Mouse (Mus musculus): ENCODE results near the gene Eme1. TPM values are rescaled to one million over a fixed set of nuclear protein-coding genes. Genes with fewer than 3 reads are reported as not detected.
"Not testable (repeated sequence)": the region's sequence is repeated elsewhere in the genome, so short reads cannot be mapped to it uniquely, and the experiment has no call there.

The Eme1 gene
- total RNA-seq, 1 experiment = 46.1 TPM

- in situ Hi-C loops (cut with MboI; ENCODE audit: low sequenced_read_pairs in 2 of 2, unreplicated experiment in 2 of 2) = no loop called here
- H3K27ac ChIP-seq (ENCODE audit: insufficient read depth, low read depth, low read length, poor library complexity, severe bottlenecking) = no peak overlapping the region
- no peak overlapping the region for H3K4me3 ChIP-seq (ENCODE audit: insufficient read depth in 1 of 2, low read depth in 1 of 2, low read length in 2 of 2, poor library complexity in 1 of 2, severe bottlenecking in 1 of 2)
- no peak for TF ChIP-seq ZNF384 (IDR thresholded peaks at IDR 0.05; ENCODE audit: low read depth, low read length)
- peak overlapping the region; percentile 7; the same call in 1 of the 2 replicates for H3K9ac ChIP-seq (ENCODE audit: insufficient read depth, low read depth, low read length, poor library complexity, severe bottlenecking)
- peaks cover 0 to 12% of the 10 kb centered on the region in 2 experiments; a peak in 2 of 4 replicates for H3K4me1 ChIP-seq (ENCODE audit: control insufficient read depth in 2 of 2, insufficient read depth in 2 of 2, low read length in 2 of 2, poor library complexity in 1 of 2)
- H3K36me3 ChIP-seq (ENCODE audit: control insufficient read depth, insufficient read depth, low read length, poor library complexity, severe bottlenecking) = no peaks in the 10 kb centered on the region
- no peak for DNase-seq (ENCODE audit: low read depth, low spot score)
- no peaks in the 10 kb centered on the region for H3K9me3 ChIP-seq (ENCODE audit: control insufficient read depth, insufficient read depth, low read depth, low read length)
Measured at GRCm38 (mm10) chr11:94697703-94698464, 44.1 kb upstream of the Eme1 start.

DNA sequence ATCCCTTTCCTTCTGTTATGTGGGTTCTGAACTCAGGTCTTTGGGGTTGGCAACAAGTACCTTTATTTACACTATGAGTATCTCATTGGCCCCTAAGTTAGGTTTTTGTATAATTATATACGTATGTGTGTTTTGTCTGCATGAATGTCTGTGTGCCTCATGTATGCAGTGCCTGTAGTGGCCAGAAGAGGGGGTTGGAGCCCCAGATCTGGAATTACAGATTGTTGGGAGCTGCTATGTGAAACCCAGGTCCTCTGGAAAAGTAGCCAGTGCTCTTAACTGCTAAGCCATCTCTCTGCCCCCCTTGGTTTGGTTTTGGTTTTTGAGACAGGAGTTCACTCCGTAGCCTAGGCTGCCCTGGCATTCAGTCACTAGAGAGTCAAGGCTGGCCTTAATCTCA lies 43.4 kb upstream of the Eme1 start:
- Histone ChIP-seq H3K9me3 (ENCODE audit: control insufficient read depth, insufficient read depth, low read depth, low read length) (no peaks in the 10 kb centered on the region), H3K9ac (ENCODE audit: insufficient read depth, low read depth, low read length, poor library complexity, severe bottlenecking) (no peak overlapping the region), H3K4me1 (ENCODE audit: control insufficient read depth in 2 of 2, insufficient read depth in 2 of 2, low read length in 2 of 2, poor library complexity in 1 of 2) (peaks cover 0 to 12% of the 10 kb centered on the region in 2 experiments; a peak in 2 of 4 replicates), H3K27ac (ENCODE audit: insufficient read depth, low read depth, low read length, poor library complexity, severe bottlenecking) (no peak overlapping the region), H3K4me3 (ENCODE audit: insufficient read depth in 1 of 2, low read depth in 1 of 2, low read length in 2 of 2, poor library complexity in 1 of 2, severe bottlenecking in 1 of 2) (no peak overlapping the region), H3K36me3 (ENCODE audit: control insufficient read depth, insufficient read depth, low read length, poor library complexity, severe bottlenecking) (no peaks in the 10 kb centered on the region)
- no peak for DNase-seq (ENCODE audit: low read depth, low spot score)
- TF ChIP-seq MAFK (IDR thresholded peaks at IDR 0.05; ENCODE audit: insufficient read depth, low read depth, low read length) (no peak), HCFC1 (IDR thresholded peaks at IDR 0.05; ENCODE audit: borderline replicate concordance, insufficient read depth, low read length) (no peak), ZC3H11A (IDR thresholded peaks at IDR 0.05; ENCODE audit: borderline replicate concordance, low read depth, low read length) (no peak), ZNF384 (IDR thresholded peaks at IDR 0.05; ENCODE audit: low read depth, low read length) (no peak), CHD2 (IDR thresholded peaks at IDR 0.05; ENCODE audit: low read depth, low read length) (no peak)
- in situ Hi-C loops (cut with MboI; ENCODE audit: low sequenced_read_pairs in 2 of 2, unreplicated experiment in 2 of 2) = no loop called here

GRCm38 (mm10) chr11:94695508-94695907 lies 41.7 kb upstream of the Eme1 start:
- Histone ChIP-seq H3K4me3 (ENCODE audit: insufficient read depth in 1 of 2, low read depth in 1 of 2, low read length in 2 of 2, poor library complexity in 1 of 2, severe bottlenecking in 1 of 2) (no peak overlapping the region), H3K27ac (ENCODE audit: insufficient read depth, low read depth, low read length, poor library complexity, severe bottlenecking) (no peak overlapping the region), H3K9ac (ENCODE audit: insufficient read depth, low read depth, low read length, poor library complexity, severe bottlenecking) (no peak overlapping the region), H3K9me3 (ENCODE audit: control insufficient read depth, insufficient read depth, low read depth, low read length) (no peaks in the 10 kb centered on the region), H3K36me3 (ENCODE audit: control insufficient read depth, insufficient read depth, low read length, poor library complexity, severe bottlenecking) (no peaks in the 10 kb centered on the region), H3K4me1 (ENCODE audit: control insufficient read depth in 2 of 2, insufficient read depth in 2 of 2, low read length in 2 of 2, poor library complexity in 1 of 2) (peaks cover 0 to 12% of the 10 kb centered on the region in 2 experiments; a peak in 2 of 4 replicates)
- no peak for DNase-seq (ENCODE audit: low read depth, low spot score)
- TF ChIP-seq HCFC1 (IDR thresholded peaks at IDR 0.05; ENCODE audit: borderline replicate concordance, insufficient read depth, low read length) (no peak), ZC3H11A (IDR thresholded peaks at IDR 0.05; ENCODE audit: borderline replicate concordance, low read depth, low read length) (no peak), ZNF384 (IDR thresholded peaks at IDR 0.05; ENCODE audit: low read depth, low read length) (no peak), CHD2 (IDR thresholded peaks at IDR 0.05; ENCODE audit: low read depth, low read length) (no peak), MAFK (IDR thresholded peaks at IDR 0.05; ENCODE audit: insufficient read depth, low read depth, low read length) (no peak)
- in situ Hi-C loops (cut with MboI; ENCODE audit: low sequenced_read_pairs in 2 of 2, unreplicated experiment in 2 of 2) = no loop called here

- H3K9me3 ChIP-seq (ENCODE audit: control insufficient read depth, insufficient read depth, low read depth, low read length); H3K27ac ChIP-seq (ENCODE audit: insufficient read depth, low read depth, low read length, poor library complexity, severe bottlenecking); H3K9ac ChIP-seq (ENCODE audit: insufficient read depth, low read depth, low read length, poor library complexity, severe bottlenecking); H3K4me1 ChIP-seq (ENCODE audit: control insufficient read depth in 2 of 2, insufficient read depth in 2 of 2, low read length in 2 of 2, poor library complexity in 1 of 2); H3K36me3 ChIP-seq (ENCODE audit: control insufficient read depth, insufficient read depth, low read length, poor library complexity, severe bottlenecking); DNase-seq (ENCODE audit: low read depth, low spot score); H3K4me3 ChIP-seq (ENCODE audit: insufficient read depth in 1 of 2, low read depth in 1 of 2, low read length in 2 of 2, poor library complexity in 1 of 2, severe bottlenecking in 1 of 2); in situ Hi-C loops (cut with MboI; ENCODE audit: low sequenced_read_pairs in 2 of 2, unreplicated experiment in 2 of 2): not testable (repeated sequence)
Measured at GRCm38 (mm10) chr11:94692502-94692901, 38.7 kb upstream of the Eme1 start.

DNA sequence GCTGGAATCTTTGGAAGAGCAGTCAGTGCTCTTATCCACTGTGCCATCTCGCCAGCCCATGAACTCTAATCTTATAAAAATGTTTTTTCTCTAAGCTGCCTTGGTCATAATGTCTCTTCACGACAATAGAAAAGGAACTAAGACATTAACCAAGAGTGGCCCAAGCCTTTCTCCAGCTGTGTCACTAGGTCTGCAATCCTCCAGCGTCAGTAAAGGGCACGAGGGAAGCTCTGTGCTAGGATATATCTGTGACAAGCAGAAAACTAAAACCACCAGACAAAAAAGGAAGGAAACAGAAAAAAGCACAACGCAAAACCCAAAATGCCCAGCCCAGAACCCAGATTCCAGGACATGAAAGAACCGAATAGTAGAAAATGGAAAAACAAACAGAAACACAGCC lies 33.4 kb upstream of the Eme1 start:
- Histone ChIP-seq H3K27ac (ENCODE audit: insufficient read depth, low read depth, low read length, poor library complexity, severe bottlenecking) (no peak overlapping the region), H3K4me1 (ENCODE audit: control insufficient read depth in 2 of 2, insufficient read depth in 2 of 2, low read length in 2 of 2, poor library complexity in 1 of 2) (no peaks in the 10 kb centered on the region; a peak in 1 of 4 replicates), H3K36me3 (ENCODE audit: control insufficient read depth, insufficient read depth, low read length, poor library complexity, severe bottlenecking) (no peaks in the 10 kb centered on the region), H3K9ac (ENCODE audit: insufficient read depth, low read depth, low read length, poor library complexity, severe bottlenecking) (no peak overlapping the region), H3K4me3 (ENCODE audit: insufficient read depth in 1 of 2, low read depth in 1 of 2, low read length in 2 of 2, poor library complexity in 1 of 2, severe bottlenecking in 1 of 2) (no peak overlapping the region), H3K9me3 (ENCODE audit: control insufficient read depth, insufficient read depth, low read depth, low read length) (no peaks in the 10 kb centered on the region)
- in situ Hi-C loops (cut with MboI; ENCODE audit: low sequenced_read_pairs in 2 of 2, unreplicated experiment in 2 of 2) = no loop called here
- no peak for DNase-seq (ENCODE audit: low read depth, low spot score)
- TF ChIP-seq MAFK (IDR thresholded peaks at IDR 0.05; ENCODE audit: insufficient read depth, low read depth, low read length) (no peak), HCFC1 (IDR thresholded peaks at IDR 0.05; ENCODE audit: borderline replicate concordance, insufficient read depth, low read length) (no peak), CHD2 (IDR thresholded peaks at IDR 0.05; ENCODE audit: low read depth, low read length) (no peak), ZNF384 (IDR thresholded peaks at IDR 0.05; ENCODE audit: low read depth, low read length) (no peak), ZC3H11A (IDR thresholded peaks at IDR 0.05; ENCODE audit: borderline replicate concordance, low read depth, low read length) (no peak)
